Mouse (Mus musculus) left cerebral cortex, postnatal 36 days (tissue): ENCODE results near the gene Ppa1. TPM values are rescaled to one million over a fixed set of nuclear protein-coding genes. Genes with fewer than 3 reads are reported as not detected.

Source experiments
- DNase-seq, 2 experiments: peaks; one replicate each; pipeline ENCODE4 v3.0.0; 2021 to 2022; ENCODE audit warnings: low spot score in 2 of 2, mixed read lengths in 1 of 2
- intact Hi-C: fragments of 180-260 bp; cut with DNase I; formaldehyde crosslinking; loops from one replicate; pipeline ENCODE4 v1.15.1; 2025
- total RNA-seq, 2 experiments: library from RNA; stranded (reverse); gene quantifications; 2 replicates each; pipeline ENCODE4 v1.2.3; 2021

The Ppa1 gene
- total RNA-seq, 2 experiments from 2014 or later = 104 to 108 TPM

GRCm38 (mm10) chr10:61722215-61722614 is 73.9 kb downstream of the Ppa1 start:
- DNase-seq = no peak
- intact Hi-C loops = no loop called here

- intact Hi-C loops = no loop called here
- DNase-seq = no peak
Observed at GRCm38 (mm10) chr10:61723271-61723670, 74.9 kb downstream of the Ppa1 start.

Other genes starting within 250 kb of the Ppa1 start
- under 1 TPM; 0.32 to 0.35 TPM for gene Nodal, start 230.6 kb upstream of the Ppa1 start, total RNA-seq
- 10 to 100 TPM; 43.1 to 49.0 TPM for gene Eif4ebp2, start 195.9 kb upstream of the Ppa1 start, total RNA-seq
- 10 to 100 TPM; 17.8 to 21.8 TPM for gene Lrrc20, start 172.8 kb upstream of the Ppa1 start, total RNA-seq
- gene Npffr1, start 53.1 kb upstream of the Ppa1 start, total RNA-seq = 1 to 10 TPM; 1.9 to 2.5 TPM
- gene Sar1a, start 31.7 kb downstream of the Ppa1 start, total RNA-seq = 100 to 1,000 TPM; 122 to 128 TPM
- 10 to 100 TPM; 20.0 to 23.7 TPM for gene Tysnd1, start 47.0 kb downstream of the Ppa1 start, total RNA-seq
- gene Aifm2, start 66.7 kb downstream of the Ppa1 start, total RNA-seq = 1 to 10 TPM; 7.3 to 9.9 TPM
- 10 to 100 TPM; 26.2 to 26.6 TPM for gene H2afy2, start 135.6 kb downstream of the Ppa1 start, total RNA-seq